Comparison of ENCODE assay signal across 32 mouse cellular contexts in genomic region chr2:68814409-68814808, GRCm38 (mm10). TPM values are rescaled to one million over a fixed set of nuclear protein-coding genes. Genes with fewer than 3 reads are reported as not detected.
A peak's percentile ranks its signal among the peaks of the same experiment; 100 is the strongest.
DNase-seq lines count a peak whose midpoint lies in the region; ATAC-seq lines count a peak whose summit lies in the region.
"Had no signal": no experiment of that assay in that cellular context is flagged by ENCODE, and none has a peak within 500 bp of the region (broad histone marks: within the 10 kb centered on the region; RNA-seq: fewer than 3 reads in every experiment).

No protein-coding gene starts in this region.

- H3K27me3 ChIP-seq in embryonic facial prominence, embryonic 11.5 days (ENCODE audit: control insufficient read depth, insufficient read depth, low read length) = no peaks in the 10 kb centered on the region
- no peaks in the 10 kb centered on the region for H3K27me3 ChIP-seq in embryonic facial prominence, embryonic 10.5 days (replicated peaks; ENCODE audit: low read depth, poor library complexity, severe bottlenecking)
- no peaks in the 10 kb centered on the region for H3K27me3 ChIP-seq in lung, embryonic 15.5 days
- H3K27me3 ChIP-seq: CH12.LX; embryonic facial prominence, embryonic 15.5 days; forebrain, embryonic 12.5 days; heart, embryonic 13.5 days; hindbrain, embryonic 15.5 days; limb, embryonic 12.5 days; liver, embryonic 12.5 days; midbrain, embryonic 12.5 days; neural tube, embryonic 12.5 days had no signal

- H3K9me3 ChIP-seq in embryonic facial prominence, embryonic 11.5 days (replicated peaks; ENCODE audit: control insufficient read depth, low read length) = no peaks in the 10 kb centered on the region
- H3K9me3 ChIP-seq in embryonic facial prominence, embryonic 10.5 days = no peaks in the 10 kb centered on the region
- H3K9me3 ChIP-seq in lung, embryonic 15.5 days = no peaks in the 10 kb centered on the region
- H3K9me3 ChIP-seq: embryonic facial prominence, embryonic 15.5 days; forebrain, embryonic 12.5 days; heart, embryonic 13.5 days; hindbrain, embryonic 10.5 days; hindbrain, embryonic 15.5 days; limb, embryonic 12.5 days; liver, embryonic 12.5 days; midbrain, embryonic 12.5 days; neural tube, embryonic 12.5 days had no signal

- H3K4me2 ChIP-seq in embryonic facial prominence, embryonic 11.5 days (ENCODE audit: low read depth, low read length) = no peak overlapping the region
- H3K4me2 ChIP-seq in lung, embryonic 15.5 days = no peak overlapping the region
- H3K4me2 ChIP-seq: embryonic facial prominence, embryonic 15.5 days; forebrain, embryonic 12.5 days; heart, embryonic 13.5 days; hindbrain, embryonic 15.5 days; limb, embryonic 12.5 days; liver, embryonic 12.5 days; midbrain, embryonic 12.5 days; neural tube, embryonic 12.5 days had no signal

- no peak overlapping the region for H3K4me3 ChIP-seq in embryonic facial prominence, embryonic 11.5 days (ENCODE audit: low read depth, low read length)
- H3K4me3 ChIP-seq in embryonic facial prominence, embryonic 10.5 days = no peak overlapping the region
- H3K4me3 ChIP-seq in lung, embryonic 15.5 days = no peak overlapping the region
- H3K4me3 ChIP-seq: embryonic facial prominence, embryonic 15.5 days; forebrain, embryonic 12.5 days; heart, embryonic 13.5 days; hindbrain, embryonic 10.5 days; hindbrain, embryonic 15.5 days; limb, embryonic 12.5 days; liver, embryonic 12.5 days; midbrain, embryonic 12.5 days; myocyte; neural tube, embryonic 12.5 days had no signal

- H3K9ac ChIP-seq in embryonic facial prominence, embryonic 11.5 days (replicated peaks; ENCODE audit: low read length) = no peak overlapping the region
- no peak overlapping the region for H3K9ac ChIP-seq in lung, embryonic 15.5 days
- H3K9ac ChIP-seq: embryonic facial prominence, embryonic 15.5 days; forebrain, embryonic 12.5 days; heart, embryonic 13.5 days; hindbrain, embryonic 15.5 days; limb, embryonic 12.5 days; liver, embryonic 12.5 days; liver, postnatal 0 days; midbrain, embryonic 12.5 days; neural tube, embryonic 12.5 days had no signal

- DNase-seq in embryonic facial prominence, embryonic 11.5 days (ENCODE audit: low spot score) = peak; percentile 12
- no peak for DNase-seq in embryonic facial prominence, embryonic 10.5 days (ENCODE audit: low spot score)
- no peak for DNase-seq in lung, postnatal 25 days (ENCODE audit: low spot score)
- DNase-seq in embryo, embryonic 9.5 days (ENCODE audit: extremely low spot score) = peak; percentile 28
- peak; percentile 69 for DNase-seq in mesoderm, embryonic 11.5 days (ENCODE audit: low read depth, low spot score)
- no peak for DNase-seq in heart, postnatal 4 days
- DNase-seq in urinary bladder, postnatal 25 days (ENCODE audit: low spot score) = no peak
- DNase-seq: adrenal gland, adult 8-10 months; cerebellum, adult 2 months; cerebellum, postnatal 36 days; gastrocnemius, postnatal 10 days; heart, postnatal 10 days; kidney, adult 11 months; liver, postnatal 0 days; right cerebral cortex, adult 18-20 months; spleen, adult 18-20 months; thymus, adult 18-20 months; thymus, postnatal 25 days had no signal

- ATAC-seq in embryonic facial prominence, embryonic 11.5 days (replicated peaks; ENCODE audit: insufficient number of reproducible peaks, low FRiP score, low TSS enrichment, low read depth) = no peak
- peak; percentile 76 for ATAC-seq in lung, embryonic 15.5 days (ENCODE audit: borderline replicate concordance, extremely low read depth, low FRiP score, low TSS enrichment)
- ATAC-seq: activated CD4-positive, CD25-positive, alpha-beta regulatory T cell, adult 4 months; inflammation-experienced regulatory T-cells, adult 6 months; liver, embryonic 12.5 days; liver, postnatal 0 days had no signal

- H3K4me1 ChIP-seq in embryonic facial prominence, embryonic 11.5 days (ENCODE audit: control insufficient read depth, insufficient read depth, low read length) = no peaks in the 10 kb centered on the region
- H3K4me1 ChIP-seq in embryonic facial prominence, embryonic 10.5 days = peaks cover 5% of the 10 kb centered on the region
- no peaks in the 10 kb centered on the region for H3K4me1 ChIP-seq in lung, embryonic 15.5 days
- H3K4me1 ChIP-seq: embryonic facial prominence, embryonic 15.5 days; forebrain, embryonic 12.5 days; heart, embryonic 13.5 days; hindbrain, embryonic 15.5 days; limb, embryonic 12.5 days; liver, embryonic 12.5 days; midbrain, embryonic 12.5 days; neural tube, embryonic 12.5 days had no signal

- 36% methylated on average over 2 of the region's 2 CpGs for WGBS in embryonic facial prominence, embryonic 11.5 days
- WGBS in embryonic facial prominence, embryonic 10.5 days = 41% methylated on average over 2 of the region's 2 CpGs
- WGBS in lung, embryonic 15.5 days = 36% methylated on average over 2 of the region's 2 CpGs

- no peak overlapping the region for H3K27ac ChIP-seq in embryonic facial prominence, embryonic 11.5 days (replicated peaks; ENCODE audit: low read depth, low read length)
- no peak overlapping the region for H3K27ac ChIP-seq in embryonic facial prominence, embryonic 10.5 days (replicated peaks)
- H3K27ac ChIP-seq in lung, embryonic 15.5 days = no peak overlapping the region
- H3K27ac ChIP-seq: embryonic facial prominence, embryonic 15.5 days; forebrain, embryonic 12.5 days; heart, embryonic 13.5 days; hindbrain, embryonic 10.5 days; hindbrain, embryonic 15.5 days; limb, embryonic 12.5 days; liver, embryonic 12.5 days; midbrain, embryonic 12.5 days; neural tube, embryonic 12.5 days had no signal

- H3K36me3 ChIP-seq in embryonic facial prominence, embryonic 11.5 days (replicated peaks; ENCODE audit: control insufficient read depth, insufficient read depth, low read depth, low read length) = no peaks in the 10 kb centered on the region
- H3K36me3 ChIP-seq in embryonic facial prominence, embryonic 10.5 days (replicated peaks) = no peaks in the 10 kb centered on the region
- no peaks in the 10 kb centered on the region for H3K36me3 ChIP-seq in lung, embryonic 15.5 days
- H3K36me3 ChIP-seq: embryonic facial prominence, embryonic 15.5 days; forebrain, embryonic 12.5 days; heart, embryonic 13.5 days; hindbrain, embryonic 10.5 days; hindbrain, embryonic 15.5 days; limb, embryonic 12.5 days; liver, embryonic 12.5 days; midbrain, embryonic 12.5 days; neural tube, embryonic 12.5 days had no signal

RNA-seq across cellular contexts. Expression of gene Cers6, which starts 46.8 kb away (rescaled TPM):
- polyA plus RNA-seq in embryonic facial prominence, embryonic 11.5 days (2014; fragmentation: Nextera tagmentation; extraction: Ambion mirVana) = 31.7 and 33.6 TPM in 2 replicates
- polyA plus RNA-seq in embryonic facial prominence, embryonic 10.5 days (2016; fragmentation: Nextera tagmentation; extraction: Ambion mirVana) = 28.4 and 28.8 TPM in 2 replicates
- polyA plus RNA-seq in lung, embryonic 15.5 days (2015; fragmentation: Nextera tagmentation; extraction: Ambion mirVana) = 18.9 and 21.3 TPM in 2 replicates
- total RNA-seq in heart, postnatal 4 days (2021) = 10 to 100 TPM; 20.7 to 24.4 TPM
- total RNA-seq: CH12.LX had no signal

Comparison
In these comparisons a context has a peak if more than half of its experiments do, and no peak if none do; other contexts are left out.
1. DNase-seq: peak in embryonic facial prominence, embryonic 11.5 days (single experiment), embryo, embryonic 9.5 days (single experiment) and mesoderm, embryonic 11.5 days (single experiment); none in embryonic facial prominence, embryonic 10.5 days (single experiment), lung, postnatal 25 days (single experiment), heart, postnatal 4 days (single experiment) and urinary bladder, postnatal 25 days (single experiment).